Comparison of ENCODE assay signal across 8 mouse cellular contexts in the genomic region with DNA sequence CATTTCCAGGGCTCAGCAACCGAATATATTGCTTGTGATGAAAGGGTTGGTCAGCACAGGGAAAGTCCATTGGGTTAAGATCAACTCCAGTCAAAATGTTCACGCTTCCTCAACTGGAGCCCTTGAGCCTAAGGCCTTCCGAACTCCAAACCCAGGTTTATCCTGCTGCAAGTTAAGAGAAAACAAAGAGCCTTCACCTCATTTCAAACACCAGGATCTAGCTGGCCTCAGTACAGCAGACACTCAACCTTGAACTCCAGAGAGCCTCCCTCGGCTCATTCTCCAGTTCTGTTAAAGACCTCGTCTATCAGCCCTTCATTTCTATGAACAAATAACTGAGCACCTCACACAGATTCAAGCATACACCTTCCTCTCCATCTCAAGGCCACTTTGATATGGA. TPM values are rescaled to one million over a fixed set of nuclear protein-coding genes. Genes with fewer than 3 reads are reported as not detected.
DNase-seq lines count a peak whose midpoint lies in the region; ATAC-seq and TF ChIP-seq lines count a peak whose summit lies in the region.

No protein-coding gene starts in this region.

- WGBS in kidney, adult 2 months = 33% methylated on average over 5 of the region's 5 CpGs
- WGBS in hindbrain, embryonic 14.5 days = 56% methylated on average over 5 of the region's 5 CpGs
- 57% methylated on average over 5 of the region's 5 CpGs for WGBS in midbrain, embryonic 15.5 days
- WGBS in thymus, adult 2 months = 44% methylated on average over 5 of the region's 5 CpGs

- H3K4me3 ChIP-seq in kidney, adult 2 months (ENCODE audit: insufficient read depth, low read depth, low read length) = peak overlapping the region; percentile 22
- peak overlapping the region; percentile 97 for H3K4me3 ChIP-seq in hindbrain, embryonic 14.5 days (replicated peaks; ENCODE audit: low read length)
- peak overlapping the region; percentile 95 for H3K4me3 ChIP-seq in midbrain, embryonic 15.5 days
- H3K4me3 ChIP-seq in thymus, adult 2 months (ENCODE audit: control insufficient read depth, insufficient read depth, low read length) = no peak overlapping the region

- no peak for TF ChIP-seq CTCF in kidney, adult 2 months (conservative IDR thresholded peaks at IDR 0.05; ENCODE audit: insufficient read depth, insufficient read length, low read depth, low read length)
- no peak for TF ChIP-seq CTCF in thymus, adult 2 months (IDR thresholded peaks at IDR 0.05; ENCODE audit: borderline replicate concordance, control insufficient read depth, extremely low read depth, insufficient read depth, low read length, poor library complexity)

- peak overlapping the region; percentile 97 for H3K9ac ChIP-seq in hindbrain, embryonic 14.5 days
- peak overlapping the region; percentile 95; the same call in 1 of the 2 replicates for H3K9ac ChIP-seq in midbrain, embryonic 15.5 days

- H3K9me3 ChIP-seq in hindbrain, embryonic 14.5 days (ENCODE audit: control insufficient read depth, low read length) = no peaks in the 10 kb centered on the region
- no peaks in the 10 kb centered on the region for H3K9me3 ChIP-seq in midbrain, embryonic 15.5 days

- H3K27ac ChIP-seq in kidney, adult 2 months (ENCODE audit: insufficient read depth, low read depth, low read length) = no peak overlapping the region
- H3K27ac ChIP-seq in hindbrain, embryonic 14.5 days = no peak overlapping the region
- no peak overlapping the region for H3K27ac ChIP-seq in midbrain, embryonic 15.5 days
- H3K27ac ChIP-seq in thymus, adult 2 months (ENCODE audit: control insufficient read depth, insufficient read depth, low read length) = no peak overlapping the region

- peak overlapping the region; percentile 69 for H3K4me2 ChIP-seq in hindbrain, embryonic 14.5 days (replicated peaks)
- peak overlapping the region; percentile 80 for H3K4me2 ChIP-seq in midbrain, embryonic 15.5 days

- no peak for TF ChIP-seq POLR2A in kidney, adult 2 months (IDR thresholded peaks at IDR 0.05; ENCODE audit: low read depth, low read length)
- no peak for TF ChIP-seq POLR2A in thymus, adult 2 months (IDR thresholded peaks at IDR 0.05; ENCODE audit: control insufficient read depth, extremely low read depth, insufficient read depth, low read length, poor library complexity)

- DNase-seq in kidney, adult 2 months = no peak
- DNase-seq in kidney, adult 8-10 months = no peak
- peak; percentile 17 for DNase-seq in adipocyte (ENCODE audit: low spot score)
- DNase-seq in hindbrain, embryonic 14.5 days (ENCODE audit: low spot score) = no peak
- DNase-seq in thymus, adult 2 months = no peak
- DNase-seq in urinary bladder, adult 2 months (ENCODE audit: low spot score) = no peak
- DNase-seq in natural killer cell, adult 2 months (ENCODE audit: low spot score in 2 of 2) = no peak

- ATAC-seq in hindbrain, embryonic 14.5 days (ENCODE audit: low FRiP score) = no peak
- ATAC-seq in midbrain, embryonic 15.5 days (replicated peaks) = no peak

- H3K27me3 ChIP-seq in kidney, adult 2 months (replicated peaks; ENCODE audit: control insufficient read depth, insufficient read depth, low read length) = no peaks in the 10 kb centered on the region
- no peaks in the 10 kb centered on the region for H3K27me3 ChIP-seq in hindbrain, embryonic 14.5 days (ENCODE audit: control insufficient read depth, insufficient read depth, low read length)
- H3K27me3 ChIP-seq in midbrain, embryonic 15.5 days (replicated peaks) = no peaks in the 10 kb centered on the region
- no peaks in the 10 kb centered on the region for H3K27me3 ChIP-seq in thymus, adult 2 months (ENCODE audit: control insufficient read depth, insufficient read depth, low read length)

- H3K4me1 ChIP-seq in kidney, adult 2 months (ENCODE audit: control insufficient read depth, insufficient read depth, low read length) = peaks cover 15% of the 10 kb centered on the region
- peaks cover 21% of the 10 kb centered on the region for H3K4me1 ChIP-seq in hindbrain, embryonic 14.5 days (replicated peaks; ENCODE audit: control insufficient read depth, insufficient read depth, low read length)
- H3K4me1 ChIP-seq in midbrain, embryonic 15.5 days = peaks cover 21% of the 10 kb centered on the region
- H3K4me1 ChIP-seq in thymus, adult 2 months (replicated peaks; ENCODE audit: control insufficient read depth, insufficient read depth, low read length) = peaks cover 9% of the 10 kb centered on the region

- H3K36me3 ChIP-seq in kidney, adult 2 months (ENCODE audit: control insufficient read depth, insufficient read depth, low read length) = no peaks in the 10 kb centered on the region; the same call in 1 of the 2 replicates
- peaks cover 19% of the 10 kb centered on the region for H3K36me3 ChIP-seq in hindbrain, embryonic 14.5 days (replicated peaks; ENCODE audit: control insufficient read depth, insufficient read depth)
- 0 out of 2 replicates have a peak, but pooled peaks cover 8% of the 10 kb centered on the region for H3K36me3 ChIP-seq in midbrain, embryonic 15.5 days (replicated peaks)
- H3K36me3 ChIP-seq in thymus, adult 2 months (ENCODE audit: control insufficient read depth, insufficient read depth, low read length) = no peaks in the 10 kb centered on the region

RNA-seq across cellular contexts. Expression of gene Lig3, which starts 0.8 kb away (rescaled TPM):
- 12.7 and 15.0 TPM in 2 replicates for polyA plus RNA-seq in kidney, adult 2 months (2012; rRNA removed)
- 26.0 and 35.8 TPM in 2 replicates for polyA plus RNA-seq in hindbrain, embryonic 14.5 days (2014; fragmentation: Nextera tagmentation; extraction: Ambion mirVana)
- 27.4 and 29.1 TPM in 2 replicates for polyA plus RNA-seq in midbrain, embryonic 15.5 days (2015; fragmentation: Nextera tagmentation; extraction: Ambion mirVana)
- polyA plus RNA-seq in thymus, adult 2 months (2012; rRNA removed) = 18.5 and 23.0 TPM in 2 replicates
- 16.6 and 17.6 TPM in 2 replicates for polyA plus RNA-seq in urinary bladder, adult 2 months (2012; rRNA removed)

RNA-seq across cellular contexts. Expression of gene Zfp830, which starts 16.0 kb away (rescaled TPM):
- 7.8 and 9.4 TPM in 2 replicates for polyA plus RNA-seq in kidney, adult 2 months (2012; rRNA removed)
- polyA plus RNA-seq in hindbrain, embryonic 14.5 days (2014; fragmentation: Nextera tagmentation; extraction: Ambion mirVana) = 23.4 and 26.9 TPM in 2 replicates
- polyA plus RNA-seq in midbrain, embryonic 15.5 days (2015; fragmentation: Nextera tagmentation; extraction: Ambion mirVana) = 28.3 and 31.9 TPM in 2 replicates
- 8.1 and 8.7 TPM in 2 replicates for polyA plus RNA-seq in thymus, adult 2 months (2012; rRNA removed)
- 17.6 and 19.3 TPM in 2 replicates for polyA plus RNA-seq in urinary bladder, adult 2 months (2012; rRNA removed)

RNA-seq across cellular contexts. Expression of gene Cct6b, which starts 16.0 kb away (rescaled TPM):
- 0.26 and 0.38 TPM in 2 replicates for polyA plus RNA-seq in kidney, adult 2 months (2012; rRNA removed)
- 0.09 and 0.14 TPM in 2 replicates for polyA plus RNA-seq in hindbrain, embryonic 14.5 days (2014; fragmentation: Nextera tagmentation; extraction: Ambion mirVana)
- polyA plus RNA-seq in midbrain, embryonic 15.5 days (2015; fragmentation: Nextera tagmentation; extraction: Ambion mirVana) = 0.11 and 0.56 TPM in 2 replicates
- polyA plus RNA-seq in thymus, adult 2 months (2012; rRNA removed) = 0.16 and 0.19 TPM in 2 replicates
- polyA plus RNA-seq in urinary bladder, adult 2 months (2012; rRNA removed) = 0.50 and 0.62 TPM in 2 replicates
